Mouse (Mus musculus): Measurements from ENCODE around the gene Cdc42ep4.

- TF ChIP-seq ZNF384 (IDR thresholded peaks at IDR 0.05; ENCODE audit: low read depth, low read length): no peak
- no peak for TF ChIP-seq CHD2 (IDR thresholded peaks at IDR 0.05; ENCODE audit: low read depth, low read length)
- TF ChIP-seq ZC3H11A (IDR thresholded peaks at IDR 0.05; ENCODE audit: borderline replicate concordance, low read depth, low read length): no peak
These were observed 19.6 kb downstream of the Cdc42ep4 start for GRCm38 (mm10) chr11:113731945-113732612.
